Mouse (Mus musculus) CH12.LX (cell line): Measurements from ENCODE around the gene Hils1.

Experiments
- CHD2 ChIP-seq: IDR thresholded peaks from 2 replicates; pipeline ENCODE4 v1.6.1; 2011; ENCODE audit warnings: low read length, improper control_type of control experiment
- CTCF ChIP-seq, 2 experiments: IDR thresholded peaks in 1 of 2; conservative IDR thresholded peaks in 1 of 2; 2 replicates each; pipeline ENCODE4 v1.5.1; 2011 to 2012; ENCODE audit warnings: low read depth in 2 of 2, low read length in 2 of 2, improper control_type of control experiment in 1 of 2, inconsistent platforms in 1 of 2, mild to moderate bottlenecking in 1 of 2, moderate library complexity in 1 of 2
- EP300 ChIP-seq: IDR thresholded peaks from 2 replicates; pipeline ENCODE4 v1.6.1; 2011; ENCODE audit warnings: low read length, improper control_type of control experiment
- ETS1 ChIP-seq: conservative IDR thresholded peaks from 2 replicates; pipeline ENCODE4 v1.6.1; 2012; ENCODE audit warnings: low read depth, mild to moderate bottlenecking, inconsistent platforms, low read length, improper control_type of control experiment, moderate library complexity
- HCFC1 ChIP-seq: IDR thresholded peaks from 2 replicates; pipeline ENCODE4 v1.6.1; 2012; ENCODE audit warnings: low read depth, mild to moderate bottlenecking, inconsistent platforms, low read length, improper control_type of control experiment
- KAT2A ChIP-seq: IDR thresholded peaks from 2 replicates; pipeline ENCODE4 v1.6.1; 2012; ENCODE audit warnings: low read length, improper control_type of control experiment, inconsistent platforms; ENCODE audit not compliant: insufficient replicate concordance
- MAX ChIP-seq: IDR thresholded peaks from 2 replicates; pipeline ENCODE4 v1.6.1; 2011; ENCODE audit warnings: low read length, improper control_type of control experiment
- NRF1 ChIP-seq: IDR thresholded peaks from 2 replicates; pipeline ENCODE4 v1.6.1; 2014; ENCODE audit warnings: low read depth, mild to moderate bottlenecking, inconsistent platforms, low read length, improper control_type of control experiment, moderate library complexity
- POLR2A ChIP-seq: IDR thresholded peaks from 2 replicates; pipeline ENCODE4 v1.6.1; 2011; ENCODE audit warnings: low read depth, mild to moderate bottlenecking, improper control_type of control experiment, low read length
- ZMIZ1 ChIP-seq: IDR thresholded peaks from 2 replicates; pipeline ENCODE4 v1.6.1; 2012; ENCODE audit warnings: low read depth, mild to moderate bottlenecking, inconsistent platforms, low read length, improper control_type of control experiment

DNA sequence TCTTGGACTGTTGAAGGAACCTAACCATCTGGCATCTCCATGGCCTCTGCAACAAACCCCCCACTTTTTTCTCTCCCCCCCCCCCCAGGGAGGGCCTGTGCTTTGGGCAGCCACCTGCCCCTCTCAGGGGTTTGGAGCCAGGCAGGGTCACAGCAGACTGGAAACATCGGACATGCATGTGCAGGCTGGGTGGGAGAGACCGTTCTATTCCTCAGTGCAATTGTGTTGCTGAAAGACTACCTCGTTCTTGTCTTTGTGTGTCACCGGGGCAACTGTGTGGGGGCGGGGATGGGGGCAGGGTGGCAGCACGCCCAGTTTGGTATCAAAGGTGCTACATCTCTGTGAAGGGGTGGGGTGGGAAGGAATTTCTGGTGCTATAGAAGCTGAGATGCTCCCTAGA, 15.2 kb upstream of the Hils1 start:
- TF ChIP-seq EP300 (no peak), MAX (no peak), ZMIZ1 (no peak), NRF1 (no peak), POLR2A (no peak), ETS1 (no peak), CHD2 (no peak), CTCF (conservative IDR thresholded peaks at IDR 0.05 in 1 of 2, IDR thresholded peaks at IDR 0.05 in 1 of 2; ENCODE audit: low read depth in 2 of 2, low read length in 2 of 2) (no peak), KAT2A (no peak), HCFC1 (no peak)
